Mouse (Mus musculus) myocyte (in vitro differentiated cells): ENCODE measurements at regions not wholly inside any gene's neighbourhood (a gene's known extent, or its start where the extent isn't known, plus 50 kb on each side); places are given as distances from the start of the nearest gene placed in this dataset.

Source experiments
- H3K27me3 ChIP-seq: one replicate; pipeline ENCODE4 v1.6.1; 2011; ENCODE audit not compliant: control insufficient read depth, insufficient read depth, insufficient read length
- H3K36me3 ChIP-seq: one replicate; pipeline ENCODE4 v1.6.1; 2011; ENCODE audit not compliant: control insufficient read depth, insufficient read depth
- H3K4me2 ChIP-seq: one replicate; pipeline ENCODE4 v1.6.1; 2011; ENCODE audit warnings: low read depth, control low read depth
- H3K4me3 ChIP-seq: one replicate; pipeline ENCODE4 v1.5.1; 2011; ENCODE audit warnings: mild to moderate bottlenecking, control low read depth, moderate library complexity
- H3K79me2 ChIP-seq: one replicate; pipeline ENCODE4 v1.6.1; 2011; ENCODE audit not compliant: control insufficient read depth, insufficient read depth
- H3ac ChIP-seq: one replicate; pipeline ENCODE4 v1.6.1; 2011; ENCODE audit not compliant: control insufficient read depth, insufficient read length
- CEBPB ChIP-seq: IDR thresholded peaks from 2 replicates; pipeline ENCODE4 v1.6.1; 2011; ENCODE audit warnings: mild to moderate bottlenecking, moderate library complexity; ENCODE audit not compliant: poor library complexity, insufficient read depth, severe bottlenecking
- E2F4 ChIP-seq: IDR thresholded peaks from one replicate; pipeline ENCODE4 v1.6.1; 2011; ENCODE audit warnings: mild to moderate bottlenecking, control low read depth, moderate library complexity; ENCODE audit not compliant: insufficient read depth
- MAX ChIP-seq: IDR thresholded peaks from one replicate; pipeline ENCODE4 v1.6.1; 2011; ENCODE audit warnings: low read depth, mild to moderate bottlenecking, control low read depth
- MYOD1 ChIP-seq, 3 experiments: IDR thresholded peaks; one replicate each; pipeline ENCODE4 v1.6.1; 2011; ENCODE audit warnings: control low read depth in 2 of 3, low read depth in 2 of 3, mild to moderate bottlenecking in 2 of 3, moderate library complexity in 1 of 3; ENCODE audit not compliant: insufficient read length in 2 of 3, control insufficient read depth in 1 of 3
- MYOG ChIP-seq, 3 experiments: IDR thresholded peaks; one replicate each; pipeline ENCODE4 v1.6.1; 2011; ENCODE audit warnings: control low read depth in 2 of 3, low read depth in 2 of 3, mild to moderate bottlenecking in 2 of 3; ENCODE audit not compliant: insufficient read length in 2 of 3, control insufficient read depth in 1 of 3, insufficient read depth in 1 of 3
- POLR2A ChIP-seq: IDR thresholded peaks from one replicate; pipeline ENCODE4 v1.6.1; 2011; ENCODE audit warnings: low read depth, mild to moderate bottlenecking, control low read depth, moderate library complexity; ENCODE audit not compliant: insufficient read length
- POLR2AphosphoS2 ChIP-seq: IDR thresholded peaks from one replicate; pipeline ENCODE4 v1.6.1; 2011; ENCODE audit warnings: low read depth, control low read depth; ENCODE audit not compliant: insufficient read length
- REST ChIP-seq: IDR thresholded peaks from one replicate; pipeline ENCODE4 v1.6.1; 2011; ENCODE audit warnings: mild to moderate bottlenecking, control low read depth, moderate library complexity; ENCODE audit not compliant: insufficient read depth, insufficient read length
- SRF ChIP-seq: IDR thresholded peaks from one replicate; pipeline ENCODE4 v1.6.1; 2011; ENCODE audit warnings: low read depth; ENCODE audit not compliant: control insufficient read depth, insufficient read length
- TCF12 ChIP-seq: IDR thresholded peaks from one replicate; pipeline ENCODE4 v1.6.1; 2011; ENCODE audit warnings: mild to moderate bottlenecking, control low read depth; ENCODE audit not compliant: poor library complexity, insufficient read depth, severe bottlenecking
- TCF3 ChIP-seq: IDR thresholded peaks from one replicate; pipeline ENCODE4 v1.6.1; 2011; ENCODE audit warnings: low read depth, control low read depth; ENCODE audit not compliant: insufficient read length
- USF1 ChIP-seq: IDR thresholded peaks from one replicate; pipeline ENCODE4 v1.6.1; 2011; ENCODE audit warnings: low read depth, mild to moderate bottlenecking, control low read depth, moderate library complexity

GRCm38 (mm10) chr6:116896132-116896630, 179.5 kb upstream of the Tmem72 start:
- no peak for TF ChIP-seq MAX
- no peak for TF ChIP-seq MYOD1 (IDR thresholded peaks at IDR 0.05; ENCODE audit: control insufficient read depth in 1 of 3, insufficient read length in 2 of 3, low read depth in 2 of 3)
- no peak for TF ChIP-seq TCF12
- TF ChIP-seq E2F4: no peak
- no peak for TF ChIP-seq SRF
- no peak for TF ChIP-seq POLR2A
- TF ChIP-seq POLR2AphosphoS2: no peak
- no peak for TF ChIP-seq USF1
- no peak for TF ChIP-seq REST
- no peak for TF ChIP-seq CEBPB
- no peak for TF ChIP-seq TCF3
- no peak for TF ChIP-seq MYOG (IDR thresholded peaks at IDR 0.05; ENCODE audit: control insufficient read depth in 1 of 3, insufficient read depth in 1 of 3, insufficient read length in 2 of 3, low read depth in 2 of 3)
- H3K27me3 ChIP-seq: no peaks in the 10 kb centered on the region
- no peak overlapping the region for H3K4me2 ChIP-seq
- H3K36me3 ChIP-seq: no peaks in the 10 kb centered on the region
- no peak overlapping the region for H3K4me3 ChIP-seq
- no peaks in the 10 kb centered on the region for H3K79me2 ChIP-seq
- no peak overlapping the region for H3ac ChIP-seq

DNA sequence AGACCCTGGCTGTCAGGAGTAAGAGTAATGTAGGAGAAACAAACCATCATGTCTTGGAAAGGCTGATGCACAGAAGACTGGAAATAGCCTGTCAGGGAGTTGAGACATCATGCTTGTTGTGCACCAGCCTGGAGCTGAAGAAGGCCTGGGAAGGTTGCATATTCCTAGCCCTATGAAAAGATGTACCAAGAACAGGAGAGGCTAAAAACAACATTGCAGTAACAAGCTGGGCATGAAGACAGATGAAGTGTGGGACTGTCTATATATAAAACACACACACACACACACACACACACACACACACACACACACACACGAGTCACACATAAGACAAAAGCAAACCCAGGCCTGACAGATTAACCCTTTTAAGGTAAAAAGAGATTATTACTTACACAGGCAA, 185.1 kb upstream of the Tmem72 start:
- TF ChIP-seq POLR2A (no peak), TCF3 (no peak), POLR2AphosphoS2 (no peak), MYOD1 (IDR thresholded peaks at IDR 0.05; ENCODE audit: control insufficient read depth in 1 of 3, insufficient read length in 2 of 3, low read depth in 2 of 3) (no peak), TCF12 (no peak), SRF (no peak), REST (no peak), CEBPB (no peak), MYOG (IDR thresholded peaks at IDR 0.05; ENCODE audit: control insufficient read depth in 1 of 3, insufficient read depth in 1 of 3, insufficient read length in 2 of 3, low read depth in 2 of 3) (no peak), E2F4 (no peak), MAX (no peak), USF1 (no peak)
- no peaks in the 10 kb centered on the region for H3K36me3 ChIP-seq
- H3ac ChIP-seq: no peak overlapping the region
- H3K4me2 ChIP-seq: no peak overlapping the region
- no peaks in the 10 kb centered on the region for H3K79me2 ChIP-seq
- no peak overlapping the region for H3K4me3 ChIP-seq
- H3K27me3 ChIP-seq: peaks cover 4% of the 10 kb centered on the region

DNA sequence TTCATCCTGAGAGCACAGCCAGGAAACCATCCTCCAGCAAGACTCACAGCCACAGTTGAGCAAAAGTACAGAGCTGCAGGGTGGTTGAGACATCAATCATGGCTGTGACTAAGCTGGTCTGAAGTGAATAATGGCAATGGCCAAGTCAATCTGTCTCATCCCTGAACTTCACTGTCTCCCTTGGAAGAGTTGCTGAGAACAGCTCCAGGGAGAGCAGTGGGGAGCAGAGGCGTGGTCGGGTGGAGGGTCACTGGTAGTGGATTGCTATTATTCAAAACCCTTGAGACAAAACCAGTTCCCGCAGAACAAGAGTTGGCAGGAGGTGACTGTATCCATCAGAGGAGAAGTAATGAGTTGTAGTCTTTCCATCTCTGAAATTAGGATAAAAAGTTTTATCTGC, 185.7 kb upstream of the Tmem72 start:
- H3K27me3 ChIP-seq: peaks cover 4% of the 10 kb centered on the region
- H3K79me2 ChIP-seq: no peaks in the 10 kb centered on the region
- H3K4me2 ChIP-seq: no peak overlapping the region
- H3K36me3 ChIP-seq: no peaks in the 10 kb centered on the region
- H3K4me3 ChIP-seq: no peak overlapping the region
- no peak overlapping the region for H3ac ChIP-seq
- TF ChIP-seq POLR2A (no peak), POLR2AphosphoS2 (no peak), SRF (no peak), E2F4 (no peak), REST (no peak), USF1 (no peak)

GRCm38 (mm10) chr6:116906426-116907172, 189.9 kb upstream of the Tmem72 start:
- no peaks in the 10 kb centered on the region for H3K36me3 ChIP-seq
- peaks cover 4% of the 10 kb centered on the region for H3K27me3 ChIP-seq
- no peak overlapping the region for H3ac ChIP-seq
- no peaks in the 10 kb centered on the region for H3K79me2 ChIP-seq
- no peak overlapping the region for H3K4me2 ChIP-seq
- no peak overlapping the region for H3K4me3 ChIP-seq
- TF ChIP-seq USF1 (no peak), SRF (no peak), E2F4 (no peak), MAX (no peak), MYOG (IDR thresholded peaks at IDR 0.05; ENCODE audit: control insufficient read depth in 1 of 3, insufficient read depth in 1 of 3, insufficient read length in 2 of 3, low read depth in 2 of 3) (no peak), TCF3 (no peak), POLR2A (no peak), CEBPB (no peak), POLR2AphosphoS2 (no peak), TCF12 (no peak), REST (no peak)
